In the genomic region with DNA sequence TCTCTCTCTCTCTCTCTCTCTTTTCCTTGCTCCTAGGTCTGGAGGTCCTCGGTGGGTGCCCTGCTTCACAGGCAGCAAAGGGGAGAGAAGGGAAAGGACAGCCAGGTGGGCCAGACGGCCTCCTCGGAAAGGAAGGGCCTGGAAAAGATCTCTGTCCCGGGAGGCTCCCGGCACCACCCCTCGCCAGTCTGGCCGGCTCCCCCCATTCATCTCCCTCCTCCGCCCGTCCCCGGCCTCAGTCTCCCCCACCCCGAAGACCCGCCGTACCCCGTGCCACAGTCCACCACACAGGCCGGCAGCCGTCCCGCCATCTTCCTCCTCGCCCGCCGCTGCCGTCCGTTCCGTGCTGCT, we compare ENCODE assay signal across 8 mouse cellular contexts. TPM values are rescaled to one million over a fixed set of nuclear protein-coding genes. Genes with fewer than 3 reads are reported as not detected.
A peak's percentile ranks its signal among the peaks of the same experiment; 100 is the strongest.
DNase-seq lines count a peak whose midpoint lies in the region; ATAC-seq and TF ChIP-seq lines count a peak whose summit lies in the region.

No protein-coding gene starts in this region.

- H3K4me3 ChIP-seq in heart, embryonic 11.5 days (ENCODE audit: low read depth, low read length): peak overlapping the region; percentile 82
- H3K4me3 ChIP-seq in E14TG2a.4 (replicated peaks; ENCODE audit: low read length): peak overlapping the region; percentile 93
- H3K4me3 ChIP-seq in forebrain, embryonic 12.5 days (replicated peaks): peak overlapping the region; percentile 82
- H3K4me3 ChIP-seq in liver, embryonic 14.5 days (ENCODE audit: insufficient read depth in 1 of 2, low read depth in 2 of 2, low read length in 2 of 2): peak overlapping the region; percentile 92 to 94

- H3K4me2 ChIP-seq in heart, embryonic 11.5 days: peak overlapping the region; percentile 72
- H3K4me2 ChIP-seq in forebrain, embryonic 12.5 days: peak overlapping the region; percentile 59
- peak overlapping the region; percentile 86 for H3K4me2 ChIP-seq in liver, embryonic 14.5 days (ENCODE audit: low read depth)

- TF ChIP-seq EP300 in liver, embryonic 14.5 days (IDR thresholded peaks at IDR 0.05; ENCODE audit: low read depth): no peak

- DNase-seq in heart, postnatal 4 days: no peak
- no peak for DNase-seq in liver, embryonic 14.5 days (ENCODE audit: low read depth in 3 of 3, low spot score in 3 of 3)
- no peak for DNase-seq in right cerebral cortex, adult 2 months (ENCODE audit: low spot score in 2 of 2)
- DNase-seq in retina, postnatal 1 day: no peak

- H3K27ac ChIP-seq in heart, embryonic 11.5 days (ENCODE audit: low read depth, low read length): peak overlapping the region; percentile 99
- H3K27ac ChIP-seq in forebrain, embryonic 12.5 days: peak overlapping the region; percentile 97
- H3K27ac ChIP-seq in liver, embryonic 14.5 days: peak overlapping the region; percentile 91

- no peaks in the 10 kb centered on the region for H3K27me3 ChIP-seq in heart, embryonic 11.5 days (ENCODE audit: control insufficient read depth, insufficient read depth, low read length)
- no peaks in the 10 kb centered on the region; the same call in 1 of the 2 replicates for H3K27me3 ChIP-seq in E14TG2a.4 (ENCODE audit: insufficient read depth, low read length)
- H3K27me3 ChIP-seq in forebrain, embryonic 12.5 days: no peaks in the 10 kb centered on the region
- H3K27me3 ChIP-seq in liver, embryonic 14.5 days (ENCODE audit: control insufficient read depth, insufficient read depth, low read length): no peaks in the 10 kb centered on the region

- no peaks in the 10 kb centered on the region for H3K9me3 ChIP-seq in heart, embryonic 11.5 days (replicated peaks; ENCODE audit: control insufficient read depth, low read length)
- H3K9me3 ChIP-seq in E14TG2a.4 (ENCODE audit: low read length): no peaks in the 10 kb centered on the region
- no peaks in the 10 kb centered on the region for H3K9me3 ChIP-seq in forebrain, embryonic 12.5 days
- no peaks in the 10 kb centered on the region for H3K9me3 ChIP-seq in liver, embryonic 14.5 days (ENCODE audit: control insufficient read depth, low read length)

- 2% methylated on average over 23 of the region's 23 CpGs for WGBS in heart, embryonic 11.5 days (ENCODE audit: insufficient replicate concordance)
- 0% methylated on average over 6 of the region's 23 CpGs for WGBS in forebrain, embryonic 12.5 days
- 2% methylated on average over 22 of the region's 23 CpGs for WGBS in liver, embryonic 14.5 days (ENCODE audit: insufficient replicate concordance)

- no peaks in the 10 kb centered on the region for H3K36me3 ChIP-seq in heart, embryonic 11.5 days (ENCODE audit: control insufficient read depth, insufficient read depth, low read length)
- no peaks in the 10 kb centered on the region for H3K36me3 ChIP-seq in E14TG2a.4 (ENCODE audit: insufficient read depth, low read length)
- H3K36me3 ChIP-seq in forebrain, embryonic 12.5 days (replicated peaks): no peaks in the 10 kb centered on the region
- H3K36me3 ChIP-seq in liver, embryonic 14.5 days (replicated peaks; ENCODE audit: control insufficient read depth, insufficient read depth, low read depth): no peaks in the 10 kb centered on the region

- peak; percentile 47; the same call in 1 of the 2 replicates for ATAC-seq in heart, embryonic 11.5 days (replicated peaks; ENCODE audit: insufficient number of reproducible peaks, low FRiP score, low TSS enrichment)
- ATAC-seq in forebrain, embryonic 12.5 days (ENCODE audit: low FRiP score): no peak
- ATAC-seq in liver, embryonic 14.5 days (ENCODE audit: insufficient read depth): no peak
- no peak for ATAC-seq in inflammation-experienced regulatory T-cells, adult 6 months

- peak overlapping the region; percentile 96 for H3K9ac ChIP-seq in heart, embryonic 11.5 days (ENCODE audit: low read depth, low read length)
- peak overlapping the region; percentile 90 for H3K9ac ChIP-seq in forebrain, embryonic 12.5 days
- H3K9ac ChIP-seq in liver, embryonic 14.5 days (replicated peaks): peak overlapping the region; percentile 98

- peaks cover 23% of the 10 kb centered on the region for H3K4me1 ChIP-seq in heart, embryonic 11.5 days (ENCODE audit: control insufficient read depth, insufficient read depth, low read length)
- peaks cover 49% of the 10 kb centered on the region for H3K4me1 ChIP-seq in E14TG2a.4 (replicated peaks; ENCODE audit: low read depth, low read length)
- peaks cover 21% of the 10 kb centered on the region for H3K4me1 ChIP-seq in forebrain, embryonic 12.5 days
- H3K4me1 ChIP-seq in liver, embryonic 14.5 days (replicated peaks; ENCODE audit: control insufficient read depth in 2 of 2, insufficient read depth in 2 of 2, low read length in 1 of 2): peaks cover 24 to 27% of the 10 kb centered on the region in 2 experiments

- no peak for TF ChIP-seq CTCF in E14TG2a.4 (conservative IDR thresholded peaks at IDR 0.05; ENCODE audit: low read length)
- no peak for TF ChIP-seq CTCF in liver, embryonic 14.5 days (IDR thresholded peaks at IDR 0.05; ENCODE audit: low read depth)

RNA-seq across cellular contexts. Expression of gene Actr3, which starts 0.5 kb away (rescaled TPM):
- polyA plus RNA-seq in heart, embryonic 11.5 days (2014; fragmentation: Nextera tagmentation; extraction: Ambion mirVana): 286 and 318 TPM in 2 replicates
- total RNA-seq in heart, postnatal 4 days (2021): 100 to 1,000 TPM; 353 to 370 TPM
- polyA plus RNA-seq in forebrain, embryonic 12.5 days (2016; fragmentation: Nextera tagmentation; extraction: Ambion mirVana): 237 and 251 TPM in 2 replicates
- polyA plus RNA-seq in liver, embryonic 14.5 days (2012; rRNA removed): 28.9 and 41.4 TPM in 2 replicates
- 109 TPM in 2 replicates for polyA plus RNA-seq in liver, embryonic 14.5 days (2014; fragmentation: Nextera tagmentation; extraction: Ambion mirVana)
- 100 to 1,000 TPM; 463 to 831 (median 493) TPM for polyA plus RNA-seq in inflammation-experienced regulatory T-cells, adult 6 months (2017; shearing (Covaris generic))
